Mouse (Mus musculus): ENCODE measurements around the gene Gpr108. TPM values are rescaled to one million over a fixed set of nuclear protein-coding genes. Genes with fewer than 3 reads are reported as not detected.

The Gpr108 gene
- polyA plus RNA-seq, 1 experiment: 29.7 TPM

- H3K4me3 ChIP-seq (ENCODE audit: insufficient read depth, low read length): peak within 1 kb of the TSS; percentile 48
- TF ChIP-seq CTCF (IDR thresholded peaks at IDR 0.05; ENCODE audit: extremely low read depth, insufficient read depth, low read length) (no peak), POLR2A (IDR thresholded peaks at IDR 0.05; ENCODE audit: extremely low read depth, insufficient read depth, low read length) (no peak)
- peak within 1 kb of the TSS; percentile 32 for H3K27ac ChIP-seq (ENCODE audit: insufficient read depth, low read length)
- peaks cover 2% of the 10 kb centered on the region; the same call in 1 of the 2 replicates for H3K4me1 ChIP-seq (ENCODE audit: control insufficient read depth, insufficient read depth, low read length)
Observed at GRCm38 (mm10) chr17:57249186-57250181, 1.2 kb upstream of the Gpr108 start, which contains the start of gene Trip10. Gene Trip10, plus strand, starts transcription at chr17:57249455.

GRCm38 (mm10) chr17:57248771-57249170, 525 bp upstream of the Gpr108 start:
- peak overlapping the region; percentile 7; the same call in 1 of the 2 replicates for H3K27ac ChIP-seq (ENCODE audit: insufficient read depth, low read length)
- H3K4me3 ChIP-seq (ENCODE audit: insufficient read depth, low read length): peak overlapping the region; percentile 48; the same call in 1 of the 2 replicates
- H3K4me1 ChIP-seq (ENCODE audit: control insufficient read depth, insufficient read depth, low read length): peaks cover 2% of the 10 kb centered on the region; the same call in 1 of the 2 replicates
- TF ChIP-seq CTCF (IDR thresholded peaks at IDR 0.05; ENCODE audit: extremely low read depth, insufficient read depth, low read length) (no peak), POLR2A (IDR thresholded peaks at IDR 0.05; ENCODE audit: extremely low read depth, insufficient read depth, low read length) (no peak)

DNA sequence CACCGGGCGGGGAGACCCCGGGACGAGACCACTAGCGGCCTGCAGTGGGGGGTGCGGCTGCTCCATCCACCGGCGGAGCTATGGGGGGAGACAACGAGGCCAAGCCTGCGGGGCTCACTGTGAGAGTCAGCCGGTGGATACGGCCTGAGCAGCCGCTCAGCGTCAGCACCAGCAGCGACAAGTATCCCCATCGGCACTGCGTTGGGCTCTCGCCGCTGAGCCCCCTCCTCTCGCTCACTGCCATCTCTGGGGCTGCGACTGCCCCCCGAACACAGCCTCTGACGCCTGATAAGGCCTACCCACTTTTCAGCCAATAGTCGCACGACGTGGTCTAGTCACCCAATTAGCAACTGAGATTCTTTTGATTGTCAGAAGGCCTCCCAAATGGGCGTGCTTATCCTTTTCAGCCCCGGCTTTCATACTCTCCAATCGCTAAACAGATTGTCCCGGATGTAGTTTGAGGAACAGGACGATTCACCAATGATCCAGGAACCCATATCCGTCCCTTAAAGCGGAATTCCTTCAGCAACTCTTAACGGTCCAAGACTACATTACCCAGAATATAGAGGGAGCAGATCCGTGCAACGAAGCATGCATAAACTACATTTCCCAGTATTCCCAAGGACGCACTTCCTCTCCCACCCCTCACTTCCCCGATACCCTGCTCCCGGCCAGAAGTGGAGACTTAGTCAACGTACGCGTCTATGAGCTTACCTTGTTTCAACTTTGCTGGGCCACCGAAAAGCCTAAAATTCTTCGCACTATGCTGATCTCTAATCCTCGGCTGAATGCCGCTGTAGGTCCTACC, 649 bp downstream of the Gpr108 start:
- TF ChIP-seq POLR2A (IDR thresholded peaks at IDR 0.05; ENCODE audit: extremely low read depth, insufficient read depth, low read length) (peak; percentile 93), CTCF (IDR thresholded peaks at IDR 0.05; ENCODE audit: extremely low read depth, insufficient read depth, low read length) (no peak)
- peak overlapping the region; percentile 48 for H3K4me3 ChIP-seq (ENCODE audit: insufficient read depth, low read length)
- H3K4me1 ChIP-seq (ENCODE audit: control insufficient read depth, insufficient read depth, low read length): peaks cover 2% of the 10 kb centered on the region; the same call in 1 of the 2 replicates
- H3K27ac ChIP-seq (ENCODE audit: insufficient read depth, low read length): peak overlapping the region; percentile 83

DNA sequence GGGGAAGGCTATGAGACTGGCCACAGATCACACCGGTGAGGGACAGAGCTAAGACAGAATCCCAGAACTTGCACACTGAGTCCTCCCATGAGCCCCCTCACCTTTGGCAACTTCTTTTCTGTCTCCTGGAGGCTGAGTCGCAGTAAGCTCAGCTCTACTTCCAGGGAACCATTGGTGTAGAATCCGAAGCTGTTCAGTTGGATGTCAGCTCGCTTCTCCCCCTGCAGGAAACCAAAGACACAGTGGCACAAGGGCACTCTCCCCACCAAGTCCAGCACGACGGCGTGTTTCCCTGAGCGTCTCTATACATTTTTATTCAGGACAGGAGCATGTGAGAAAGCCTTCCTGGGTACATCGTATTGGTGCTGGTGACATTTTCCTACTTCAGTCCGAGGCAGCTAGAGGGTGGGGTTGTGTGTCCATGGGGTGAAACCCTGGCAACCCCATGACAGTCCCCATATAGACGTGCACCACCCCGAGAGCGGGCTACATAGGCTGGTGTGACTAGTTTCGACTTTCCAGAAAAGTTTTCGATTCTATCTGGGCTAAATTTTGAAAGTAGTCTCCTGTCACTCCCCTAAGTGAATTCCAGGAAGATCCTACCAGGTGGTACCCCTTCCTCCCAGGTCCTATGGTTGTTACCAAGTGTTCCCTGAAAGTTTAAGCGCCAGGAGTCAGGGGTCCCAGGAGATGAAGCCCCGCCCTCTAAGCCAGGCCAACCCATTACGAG, 1.4 kb downstream of the Gpr108 start:
- H3K4me1 ChIP-seq (ENCODE audit: control insufficient read depth, insufficient read depth, low read length): peaks cover 2% of the 10 kb centered on the region; the same call in 1 of the 2 replicates
- TF ChIP-seq CTCF (IDR thresholded peaks at IDR 0.05; ENCODE audit: extremely low read depth, insufficient read depth, low read length) (0 out of 2 replicates have a peak, but pooled peaks have one; percentile 2), POLR2A (IDR thresholded peaks at IDR 0.05; ENCODE audit: extremely low read depth, insufficient read depth, low read length) (no peak)
- peak overlapping the region; percentile 48 for H3K4me3 ChIP-seq (ENCODE audit: insufficient read depth, low read length)
- H3K27ac ChIP-seq (ENCODE audit: insufficient read depth, low read length): peak overlapping the region; percentile 83; the same call in 1 of the 2 replicates

GRCm38 (mm10) chr17:57245311-57245929, 2.8 kb downstream of the Gpr108 start:
- Histone ChIP-seq H3K4me1 (ENCODE audit: control insufficient read depth, insufficient read depth, low read length) (peaks cover 2% of the 10 kb centered on the region; the same call in 1 of the 2 replicates), H3K4me3 (ENCODE audit: insufficient read depth, low read length) (no peak overlapping the region), H3K27ac (ENCODE audit: insufficient read depth, low read length) (no peak overlapping the region)
- no peak for TF ChIP-seq POLR2A (IDR thresholded peaks at IDR 0.05; ENCODE audit: extremely low read depth, insufficient read depth, low read length)
- no peak for TF ChIP-seq CTCF (IDR thresholded peaks at IDR 0.05; ENCODE audit: extremely low read depth, insufficient read depth, low read length)

- TF ChIP-seq POLR2A (IDR thresholded peaks at IDR 0.05; ENCODE audit: extremely low read depth, insufficient read depth, low read length): no peak
- Histone ChIP-seq H3K4me1 (ENCODE audit: control insufficient read depth, insufficient read depth, low read length) (peaks cover 2% of the 10 kb centered on the region; the same call in 1 of the 2 replicates), H3K27ac (ENCODE audit: insufficient read depth, low read length) (no peak overlapping the region), H3K4me3 (ENCODE audit: insufficient read depth, low read length) (no peak overlapping the region)
Observed at GRCm38 (mm10) chr17:57243650-57244370, 4.4 kb downstream of the Gpr108 start.

GRCm38 (mm10) chr17:57237181-57237580, 11.1 kb downstream of the Gpr108 start:
- Histone ChIP-seq H3K27ac (ENCODE audit: insufficient read depth, low read length) (no peak overlapping the region), H3K4me3 (ENCODE audit: insufficient read depth, low read length) (no peak overlapping the region), H3K4me1 (ENCODE audit: control insufficient read depth, insufficient read depth, low read length) (no peaks in the 10 kb centered on the region)
- no peak for TF ChIP-seq POLR2A (IDR thresholded peaks at IDR 0.05; ENCODE audit: extremely low read depth, insufficient read depth, low read length)
- TF ChIP-seq CTCF (IDR thresholded peaks at IDR 0.05; ENCODE audit: extremely low read depth, insufficient read depth, low read length): no peak

DNA sequence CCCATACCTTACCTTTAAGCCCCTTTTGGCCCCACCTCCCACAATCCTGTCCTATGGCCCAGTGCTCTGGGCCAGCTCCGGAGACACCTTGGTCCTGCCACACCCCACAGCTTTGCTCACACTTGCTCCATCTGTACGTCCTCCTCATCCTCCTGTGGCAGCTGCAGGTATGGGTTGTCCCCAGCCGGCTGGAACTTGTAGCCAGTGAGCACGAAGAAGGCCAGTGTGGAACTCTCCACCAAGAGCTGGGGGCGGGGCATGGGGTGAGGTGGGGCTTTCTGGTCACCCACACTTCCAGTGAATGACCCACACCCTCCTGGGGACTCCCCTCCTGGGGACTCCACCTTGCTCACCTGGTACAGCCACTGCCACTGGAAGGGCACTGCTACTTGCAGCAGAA, 12.4 kb downstream of the Gpr108 start:
- no peak for TF ChIP-seq CTCF (IDR thresholded peaks at IDR 0.05; ENCODE audit: extremely low read depth, insufficient read depth, low read length)
- TF ChIP-seq POLR2A (IDR thresholded peaks at IDR 0.05; ENCODE audit: extremely low read depth, insufficient read depth, low read length): no peak
- Histone ChIP-seq H3K4me3 (ENCODE audit: insufficient read depth, low read length) (no peak overlapping the region), H3K4me1 (ENCODE audit: control insufficient read depth, insufficient read depth, low read length) (no peaks in the 10 kb centered on the region), H3K27ac (ENCODE audit: insufficient read depth, low read length) (no peak overlapping the region)

Data from cortical plate, adult 2 months (tissue).